Comparison of ENCODE assay signal across 8 mouse cellular contexts in the genomic region with DNA sequence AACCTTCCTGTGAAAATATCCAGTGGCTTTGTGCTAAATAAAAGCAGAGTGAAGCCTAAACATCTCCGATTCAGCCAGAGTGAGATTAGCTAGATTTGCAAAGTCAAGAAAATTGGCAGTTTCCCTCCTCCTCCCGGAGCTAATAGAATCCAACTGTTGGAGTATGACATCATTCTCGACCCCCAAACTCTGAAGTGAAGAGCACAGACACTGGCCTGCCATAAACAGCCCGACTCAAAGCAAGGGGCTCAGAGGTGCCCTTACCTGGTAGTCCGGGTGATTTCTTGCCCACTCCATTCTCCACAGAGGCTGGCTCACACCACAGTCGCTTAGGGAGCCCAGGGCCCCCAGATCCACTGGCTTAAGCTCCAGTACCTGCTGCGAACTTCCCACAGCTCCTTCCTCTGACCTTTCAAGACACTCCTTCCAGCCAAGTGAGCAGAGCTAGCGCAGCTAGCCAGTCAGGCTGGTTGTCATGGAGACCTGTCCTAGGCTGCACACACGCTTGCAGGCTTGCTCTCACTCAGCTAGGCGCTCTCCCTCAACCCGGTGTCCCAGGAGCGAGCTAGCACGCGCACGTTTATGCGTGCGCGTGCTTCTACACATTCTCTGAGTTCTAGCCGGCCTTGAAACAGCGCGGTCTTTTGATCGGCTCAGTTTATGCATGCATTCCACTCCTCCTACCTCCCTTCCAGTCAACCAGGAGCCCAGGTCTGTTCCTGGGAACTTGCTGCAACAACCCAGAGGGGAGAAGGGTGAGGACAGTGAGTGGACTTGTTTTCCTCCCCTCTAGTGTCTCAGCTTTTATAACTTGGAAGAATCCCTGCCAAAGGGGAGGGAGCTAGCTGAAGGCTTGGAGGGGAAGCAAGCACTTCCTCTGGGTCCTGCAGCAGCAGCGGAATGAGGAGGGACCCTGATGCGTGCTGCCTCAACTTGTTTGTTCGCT.
DNase-seq lines count a peak whose midpoint lies in the region; ATAC-seq and TF ChIP-seq lines count a peak whose summit lies in the region.

No protein-coding gene starts in this region.

- 2% methylated on average over 25 of the region's 25 CpGs for WGBS in forebrain, embryonic 11.5 days
- 3% methylated on average over 25 of the region's 25 CpGs for WGBS in heart, embryonic 14.5 days
- WGBS in kidney, postnatal 0 days: 5% methylated on average over 25 of the region's 25 CpGs
- WGBS in liver, adult 2 months: 15% methylated on average over 25 of the region's 25 CpGs
- 4% methylated on average over 25 of the region's 25 CpGs for WGBS in stomach, embryonic 15.5 days

- H3K27me3 ChIP-seq in forebrain, embryonic 11.5 days (ENCODE audit: control insufficient read depth, insufficient read depth, low read length): no peaks in the 10 kb centered on the region
- H3K27me3 ChIP-seq in heart, embryonic 14.5 days (ENCODE audit: control insufficient read depth, insufficient read depth, low read length): no peaks in the 10 kb centered on the region
- no peaks in the 10 kb centered on the region for H3K27me3 ChIP-seq in kidney, postnatal 0 days (ENCODE audit: insufficient read depth, low read length)
- H3K27me3 ChIP-seq in liver, adult 2 months (ENCODE audit: control insufficient read depth, insufficient read depth, low read length): no peaks in the 10 kb centered on the region
- no peaks in the 10 kb centered on the region for H3K27me3 ChIP-seq in stomach, embryonic 15.5 days (replicated peaks)

- no peaks in the 10 kb centered on the region for H3K9me3 ChIP-seq in forebrain, embryonic 11.5 days (ENCODE audit: control insufficient read depth, low read length)
- no peaks in the 10 kb centered on the region for H3K9me3 ChIP-seq in heart, embryonic 14.5 days (ENCODE audit: control insufficient read depth, low read length)
- H3K9me3 ChIP-seq in kidney, postnatal 0 days (replicated peaks; ENCODE audit: low read length): no peaks in the 10 kb centered on the region
- H3K9me3 ChIP-seq in stomach, embryonic 15.5 days: no peaks in the 10 kb centered on the region

- TF ChIP-seq CTCF in kidney, postnatal 0 days (IDR thresholded peaks at IDR 0.05; ENCODE audit: low read depth): no peak
- TF ChIP-seq CTCF in liver, adult 2 months (IDR thresholded peaks at IDR 0.05; ENCODE audit: low read depth, low read length): no peak

- H3K79me2 ChIP-seq in liver, adult 2 months (ENCODE audit: control insufficient read depth, insufficient read depth, low read length): peaks cover 3% of the 10 kb centered on the region; the same call in 1 of the 2 replicates

- no peak for TF ChIP-seq POLR2A in liver, adult 2 months (IDR thresholded peaks at IDR 0.05; ENCODE audit: extremely low read depth, insufficient read depth, low read length)

- H3K36me3 ChIP-seq in forebrain, embryonic 11.5 days (ENCODE audit: control insufficient read depth, insufficient read depth, low read length): no peaks in the 10 kb centered on the region
- H3K36me3 ChIP-seq in heart, embryonic 14.5 days (ENCODE audit: control insufficient read depth, insufficient read depth, low read length): 0 out of 2 replicates have a peak, but pooled peaks cover 2% of the 10 kb centered on the region
- no peaks in the 10 kb centered on the region for H3K36me3 ChIP-seq in kidney, postnatal 0 days (ENCODE audit: insufficient read depth, low read length)
- H3K36me3 ChIP-seq in liver, adult 2 months (ENCODE audit: control insufficient read depth, insufficient read depth, low read length): no peaks in the 10 kb centered on the region
- no peaks in the 10 kb centered on the region for H3K36me3 ChIP-seq in stomach, embryonic 15.5 days

- peaks cover 27% of the 10 kb centered on the region for H3K4me1 ChIP-seq in forebrain, embryonic 11.5 days (replicated peaks; ENCODE audit: control insufficient read depth, insufficient read depth, low read length)
- H3K4me1 ChIP-seq in heart, embryonic 14.5 days (ENCODE audit: control insufficient read depth in 2 of 2, insufficient read depth in 2 of 2, low read length in 2 of 2): peaks cover 34 to 80% of the 10 kb centered on the region in 2 experiments
- H3K4me1 ChIP-seq in kidney, postnatal 0 days (replicated peaks; ENCODE audit: insufficient read depth, low read length): peaks cover 24% of the 10 kb centered on the region
- H3K4me1 ChIP-seq in liver, adult 2 months (ENCODE audit: control insufficient read depth, insufficient read depth, low read length): peaks cover 5% of the 10 kb centered on the region
- H3K4me1 ChIP-seq in stomach, embryonic 15.5 days: peaks cover 37% of the 10 kb centered on the region

- H3K9ac ChIP-seq in forebrain, embryonic 11.5 days (ENCODE audit: low read length): peak overlapping the region; percentile 55
- H3K9ac ChIP-seq in heart, embryonic 14.5 days (ENCODE audit: low read length): peak overlapping the region; percentile 76
- H3K9ac ChIP-seq in kidney, postnatal 0 days (ENCODE audit: low read depth, low read length): peak overlapping the region; percentile 46
- H3K9ac ChIP-seq in liver, adult 2 months (ENCODE audit: low read depth, low read length): peak overlapping the region; percentile 4
- peak overlapping the region; percentile 29; the same call in 1 of the 2 replicates for H3K9ac ChIP-seq in stomach, embryonic 15.5 days

- DNase-seq in CD4-positive helper T cell, adult 2 months (ENCODE audit: low read depth, low spot score): peak; percentile 27
- peak; percentile 72 for DNase-seq in c-Kit-positive CD71-positive TER-119-positive erythroid progenitor cells, embryonic 14.5 days (ENCODE audit: low spot score)
- peak; percentile 89 for DNase-seq in forebrain, embryonic 11.5 days (ENCODE audit: low spot score)
- DNase-seq in kidney, postnatal 0 days (ENCODE audit: low spot score): peak; percentile 96
- DNase-seq in liver, adult 2 months (ENCODE audit: extremely low read depth, low read depth, low spot score): peak; percentile 75

- peak overlapping the region; percentile 54 for H3K4me2 ChIP-seq in forebrain, embryonic 11.5 days (ENCODE audit: low read depth, low read length, severe bottlenecking)
- peak overlapping the region; percentile 70 for H3K4me2 ChIP-seq in heart, embryonic 14.5 days (ENCODE audit: low read length)
- H3K4me2 ChIP-seq in kidney, postnatal 0 days (ENCODE audit: low read length): peak overlapping the region; percentile 55
- H3K4me2 ChIP-seq in stomach, embryonic 15.5 days: peak overlapping the region; percentile 65

- peak overlapping the region; percentile 85 for H3K27ac ChIP-seq in forebrain, embryonic 11.5 days (ENCODE audit: low read depth, low read length)
- peak overlapping the region; percentile 95 to 96 for H3K27ac ChIP-seq in heart, embryonic 14.5 days (replicated peaks in 1 of 2; ENCODE audit: control insufficient read depth in 1 of 2, insufficient read depth in 1 of 2, low read depth in 2 of 2, low read length in 2 of 2)
- H3K27ac ChIP-seq in kidney, postnatal 0 days: peak overlapping the region; percentile 86
- peak overlapping the region; percentile 33 for H3K27ac ChIP-seq in liver, adult 2 months (replicated peaks; ENCODE audit: insufficient read depth, low read depth, low read length)
- peak overlapping the region; percentile 96 for H3K27ac ChIP-seq in stomach, embryonic 15.5 days

- peak; percentile 98 for ATAC-seq in forebrain, embryonic 11.5 days (replicated peaks; ENCODE audit: low FRiP score)
- peak; percentile 83 for ATAC-seq in heart, embryonic 14.5 days (ENCODE audit: insufficient number of reproducible peaks, insufficient read depth, low FRiP score, low read depth)
- peak; percentile 99 for ATAC-seq in kidney, postnatal 0 days (replicated peaks; ENCODE audit: low FRiP score, low read depth)
- ATAC-seq in monocyte, adult 5-6 weeks (replicated peaks; ENCODE audit: insufficient number of reproducible peaks, low FRiP score, low TSS enrichment, poor library complexity, severe bottlenecking): 0 out of 2 replicates have a peak, but pooled peaks have one; percentile 22
- ATAC-seq in stomach, embryonic 15.5 days (ENCODE audit: insufficient read depth, low FRiP score, low read depth): peak; percentile 96

- peak overlapping the region; percentile 32 for H3K4me3 ChIP-seq in forebrain, embryonic 11.5 days (ENCODE audit: low read depth, low read length)
- H3K4me3 ChIP-seq in heart, embryonic 14.5 days (ENCODE audit: control insufficient read depth in 1 of 2, insufficient read depth in 1 of 2, low read depth in 1 of 2, low read length in 2 of 2): peak overlapping the region; percentile 47 to 50
- H3K4me3 ChIP-seq in kidney, postnatal 0 days (replicated peaks; ENCODE audit: low read depth, low read length): peak overlapping the region; percentile 24
- peak overlapping the region; percentile 36 for H3K4me3 ChIP-seq in liver, adult 2 months (ENCODE audit: insufficient read depth, low read depth, low read length)
- H3K4me3 ChIP-seq in stomach, embryonic 15.5 days (replicated peaks): peak overlapping the region; percentile 44

Comparison
In these comparisons a context has a peak if more than half of its experiments do, and no peak if none do; other contexts are left out.
1. Peak in every context shown above with its lines: DNase-seq, ATAC-seq, H3K4me3 ChIP-seq and H3K27ac ChIP-seq.
2. DNase-seq: peak in every context shown above with its lines; median percentile 96 in kidney, postnatal 0 days; 89 in forebrain, embryonic 11.5 days; 75 in liver, adult 2 months; 72 in c-Kit-positive CD71-positive TER-119-positive erythroid progenitor cells, embryonic 14.5 days; 27 in CD4-positive helper T cell, adult 2 months.
3. ATAC-seq: peak in every context shown above with its lines; median percentile 99 in kidney, postnatal 0 days; 98 in forebrain, embryonic 11.5 days; 96 in stomach, embryonic 15.5 days; 83 in heart, embryonic 14.5 days; 22 in monocyte, adult 5-6 weeks.
4. H3K27ac ChIP-seq: peak in every context shown above with its lines; median percentile 96 in stomach, embryonic 15.5 days; 96 in heart, embryonic 14.5 days; 86 in kidney, postnatal 0 days; 85 in forebrain, embryonic 11.5 days; 33 in liver, adult 2 months.
5. H3K9ac ChIP-seq: peak in every context shown above with its lines; median percentile 76 in heart, embryonic 14.5 days; 55 in forebrain, embryonic 11.5 days; 46 in kidney, postnatal 0 days; 29 in stomach, embryonic 15.5 days; 4 in liver, adult 2 months.